Mouse (Mus musculus) liver, adult 2 months (tissue): ENCODE results near the gene Zfp652. TPM values are rescaled to one million over a fixed set of nuclear protein-coding genes. Genes with fewer than 3 reads are reported as not detected.
"Not testable (repeated sequence)": the region's sequence is repeated elsewhere in the genome, so short reads cannot be mapped to it uniquely, and the experiment has no call there.

Experiments
- DNase-seq: peaks from one replicate; pipeline ENCODE4 v3.0.0-alpha.2; 2011; ENCODE audit warnings: low read depth, low spot score; ENCODE audit errors: extremely low read depth
- H3K27ac ChIP-seq: fragments of 200-500 bp; replicated peaks from 2 replicates; pipeline ENCODE4 v1.5.1; 2012; ENCODE audit warnings: low read depth, mild to moderate bottlenecking, control low read depth, inconsistent platforms, low read length; ENCODE audit not compliant: insufficient read depth
- H3K27me3 ChIP-seq: fragments of 200-500 bp; 2 replicates; pipeline ENCODE4 v1.6.1; 2012; ENCODE audit warnings: mild to moderate bottlenecking, moderate library complexity, low read length, inconsistent platforms; ENCODE audit not compliant: control insufficient read depth, insufficient read depth
- H3K36me3 ChIP-seq: fragments of 200-500 bp; 2 replicates; pipeline ENCODE4 v1.6.1; 2012; ENCODE audit warnings: low read length, inconsistent platforms; ENCODE audit not compliant: control insufficient read depth, insufficient read depth
- H3K4me1 ChIP-seq: fragments of 200-500 bp; 2 replicates; pipeline ENCODE4 v1.6.1; 2011; ENCODE audit warnings: low read length; ENCODE audit not compliant: control insufficient read depth, insufficient read depth
- H3K4me3 ChIP-seq: fragments of 200-500 bp; 2 replicates; pipeline ENCODE4 v1.5.1; 2011; ENCODE audit warnings: low read depth, mild to moderate bottlenecking, control low read depth, low read length, moderate library complexity; ENCODE audit not compliant: insufficient read depth
- H3K79me2 ChIP-seq: fragments of 200-500 bp; 2 replicates; pipeline ENCODE4 v1.6.1; 2012; ENCODE audit warnings: inconsistent platforms, mild to moderate bottlenecking, low read length, moderate library complexity; ENCODE audit not compliant: control insufficient read depth, insufficient read depth
- H3K9ac ChIP-seq: fragments of 200-500 bp; 2 replicates; pipeline ENCODE4 v1.6.1; 2012; ENCODE audit warnings: low read depth, mild to moderate bottlenecking, control low read depth, inconsistent platforms, low read length
- CTCF ChIP-seq: fragments of 200-500 bp; IDR thresholded peaks from 2 replicates; pipeline ENCODE4 v1.5.1; 2011; ENCODE audit warnings: low read depth, low read length, control low read depth
- POLR2A ChIP-seq: fragments of 200-500 bp; IDR thresholded peaks from 2 replicates; pipeline ENCODE4 v1.6.1; 2011; ENCODE audit warnings: low read length, control low read depth; ENCODE audit not compliant: insufficient read depth; ENCODE audit errors: extremely low read depth
- WGBS: fragments of 180-500 bp; shearing (Covaris S2); methylation state at CpG from one replicate; pipeline ENCODE4 v1.1.7; 2018; 5-methylcytosine and 5-hydroxymethylcytosine counted together
- polyA plus RNA-seq: library from polyadenylated mRNA; depleted of rRNA; stranded (reverse); fragments of >200 nt; gene quantifications from 2 replicates; pipeline ENCODE4 v1.2.3, GENCODE M21; 2012; rRNA removed
- total RNA-seq: library from RNA; depleted of rRNA; stranded (reverse); fragments of >200 nt; gene quantifications from 2 replicates; pipeline ENCODE4 v1.2.3, GENCODE M21; 2014; rRNA removed

Zfp652 gene
- total and polyA plus RNA-seq, 2 experiments, result 9.1 to 11.1 TPM

DNA sequence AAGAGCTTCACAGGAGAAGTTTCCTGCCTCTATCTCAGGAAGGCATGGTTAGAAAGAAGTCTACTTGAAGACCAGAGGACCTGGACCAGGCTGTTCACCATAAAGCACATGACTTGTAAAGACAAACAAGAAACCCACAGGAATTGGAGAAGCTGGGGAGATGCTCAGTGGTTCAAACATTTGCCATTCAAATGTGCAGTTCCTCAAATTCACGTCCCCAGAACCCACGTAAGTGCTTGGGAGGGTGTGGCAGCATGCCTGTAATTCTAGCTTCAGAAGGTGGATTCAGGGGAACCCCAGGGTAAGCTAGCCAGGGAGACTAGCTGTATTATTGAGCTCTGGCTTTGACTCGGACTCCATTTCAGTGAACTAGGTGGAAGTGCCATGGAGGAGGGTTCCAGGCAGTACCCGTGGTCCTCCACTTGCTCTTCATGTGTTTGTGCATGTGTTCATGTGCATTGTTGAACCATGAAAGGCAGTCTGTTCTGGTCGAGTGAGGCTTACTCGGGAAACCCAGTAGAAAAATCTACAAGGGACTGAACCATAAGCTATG lies 157.5 kb downstream of the Zfp652 start:
- no peaks in the 10 kb centered on the region for H3K4me1 ChIP-seq
- H3K27me3 ChIP-seq, result no peaks in the 10 kb centered on the region
- H3K4me3 ChIP-seq, result no peak overlapping the region
- no peak overlapping the region for H3K27ac ChIP-seq
- no peaks in the 10 kb centered on the region for H3K79me2 ChIP-seq
- DNase-seq, result no peak
- H3K36me3 ChIP-seq, result no peaks in the 10 kb centered on the region
- WGBS, result 80% methylated on average over 6 of the region's 6 CpGs
- no peak overlapping the region for H3K9ac ChIP-seq
- TF ChIP-seq CTCF (no peak), POLR2A (no peak)

DNA sequence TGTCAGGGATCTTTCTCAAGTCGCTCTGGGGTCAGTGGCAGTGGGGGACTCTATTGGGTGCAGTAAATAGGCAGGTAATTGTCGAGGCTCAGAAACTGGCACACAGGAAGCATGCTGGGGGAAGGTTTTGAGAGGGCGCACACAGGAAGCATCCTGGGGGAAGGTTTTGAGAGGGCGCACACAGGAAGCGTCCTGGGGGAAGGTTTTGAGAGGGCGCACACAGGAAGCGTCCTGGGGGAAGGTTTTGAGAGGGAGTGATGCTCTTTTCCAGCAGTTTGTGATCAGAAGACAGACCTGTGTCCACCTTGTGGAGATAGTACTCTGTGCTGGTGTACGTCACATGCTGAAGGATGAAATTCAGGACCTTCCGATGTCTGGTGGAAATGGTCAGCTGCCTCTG lies 163.3 kb downstream of the Zfp652 start:
- Histone ChIP-seq H3K27ac (no peak overlapping the region), H3K9ac (no peak overlapping the region), H3K4me3 (no peak overlapping the region), H3K27me3 (peaks cover 2% of the 10 kb centered on the region; the same call in 1 of the 2 replicates), H3K4me1 (no peaks in the 10 kb centered on the region), H3K36me3 (no peaks in the 10 kb centered on the region), H3K79me2 (no peaks in the 10 kb centered on the region)
- no peak for DNase-seq
- WGBS, result 29% methylated on average over 9 of the region's 9 CpGs
- TF ChIP-seq CTCF, result no peak

DNA sequence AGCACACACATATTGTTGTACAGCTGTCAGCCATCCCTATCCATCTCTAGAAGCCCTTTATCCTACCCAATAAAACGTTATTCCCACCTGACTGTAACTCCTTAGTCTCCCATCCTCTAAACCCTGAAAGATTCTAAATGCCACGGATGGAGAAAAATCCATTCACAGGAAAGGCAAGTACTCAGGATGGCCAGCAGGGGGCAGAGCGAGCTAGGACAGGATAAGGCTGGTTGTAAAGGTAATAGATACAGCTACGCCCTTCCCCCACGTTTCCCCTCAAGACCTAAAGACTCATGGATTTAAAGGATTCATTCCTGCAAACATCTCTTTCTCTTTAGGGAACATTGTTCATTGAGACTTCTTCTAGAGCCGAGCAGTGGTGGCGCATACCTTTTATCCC lies 163.8 kb downstream of the Zfp652 start:
- no peaks in the 10 kb centered on the region for H3K79me2 ChIP-seq
- 23% methylated on average over 7 of the region's 7 CpGs for WGBS
- no peak overlapping the region for H3K4me3 ChIP-seq
- no peaks in the 10 kb centered on the region for H3K36me3 ChIP-seq
- H3K9ac ChIP-seq, result no peak overlapping the region
- peak; percentile 32 for DNase-seq
- no peak overlapping the region for H3K27ac ChIP-seq
- no peaks in the 10 kb centered on the region for H3K4me1 ChIP-seq
- H3K27me3 ChIP-seq, result peaks cover 2% of the 10 kb centered on the region; the same call in 1 of the 2 replicates
- TF ChIP-seq CTCF (peak; percentile 75; the same call in 1 of the 2 replicates), POLR2A (no peak)

DNA sequence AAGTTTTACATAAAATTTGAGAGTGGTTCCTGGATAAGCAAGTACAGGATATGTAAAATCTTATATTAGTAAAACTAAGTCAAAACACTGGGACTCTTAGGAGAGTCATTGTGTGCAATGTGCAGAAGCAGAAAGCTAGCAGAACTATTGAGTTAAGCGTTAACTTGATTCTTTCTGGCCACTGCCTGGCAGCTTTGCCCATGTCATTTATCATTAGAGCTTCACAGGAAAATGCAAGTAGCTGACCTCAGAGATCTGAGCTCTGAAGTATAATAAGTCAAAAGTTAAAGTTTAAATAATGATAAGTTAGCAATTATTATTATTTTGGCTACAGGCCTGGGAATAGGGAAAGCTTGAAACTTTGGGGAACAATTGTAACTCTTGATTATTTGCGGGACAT lies 167.4 kb downstream of the Zfp652 start:
- not testable (repeated sequence) for H3K79me2 ChIP-seq, H3K36me3 ChIP-seq, H3K4me1 ChIP-seq, H3K4me3 ChIP-seq, H3K9ac ChIP-seq, H3K27ac ChIP-seq, DNase-seq, H3K27me3 ChIP-seq
- 81% methylated on average over 2 of the region's 2 CpGs for whole genome bisulfite sequencing

Other genes starting within 250 kb of the Zfp652 start
- not detected in 2 replicates for gene Nxph3, start 198.1 kb upstream of the Zfp652 start, total RNA-seq
- 0.05 TPM in 1 of 2 replicates, not detected in the other for gene Nxph3, start 198.1 kb upstream of the Zfp652 start, polyA plus RNA-seq
- 1.0 and 3.0 TPM in 2 replicates for gene Ngfr, start 124.9 kb upstream of the Zfp652 start, total RNA-seq
- gene Ngfr, start 124.9 kb upstream of the Zfp652 start, polyA plus RNA-seq, result 4.9 and 6.9 TPM in 2 replicates
- gene Phb, start 45.7 kb upstream of the Zfp652 start, total RNA-seq, result 137 and 153 TPM in 2 replicates
- 171 and 189 TPM in 2 replicates for gene Phb, start 45.7 kb upstream of the Zfp652 start, polyA plus RNA-seq
- gene B130006D01Rik, start 10.9 kb downstream of the Zfp652 start, total RNA-seq, result 1.0 and 1.9 TPM in 2 replicates
- 0.02 and 0.10 TPM in 2 replicates for gene B130006D01Rik, start 10.9 kb downstream of the Zfp652 start, polyA plus RNA-seq
- gene Phospho1, start 111.8 kb downstream of the Zfp652 start, total RNA-seq, result 1.6 TPM in 2 replicates
- 31.8 and 32.8 TPM in 2 replicates for gene Phospho1, start 111.8 kb downstream of the Zfp652 start, polyA plus RNA-seq
- 11.5 and 13.7 TPM in 2 replicates for gene Gngt2, start 124.5 kb downstream of the Zfp652 start, total RNA-seq
- gene Gngt2, start 124.5 kb downstream of the Zfp652 start, polyA plus RNA-seq, result 3.9 and 5.1 TPM in 2 replicates
- gene Abi3, start 129.8 kb downstream of the Zfp652 start, total RNA-seq, result 1.1 and 3.2 TPM in 2 replicates
- 7.6 and 11.7 TPM in 2 replicates for gene Abi3, start 129.8 kb downstream of the Zfp652 start, polyA plus RNA-seq
- 0.37 TPM in 1 of 2 replicates, not detected in the other for gene B4galnt2, start 202.2 kb downstream of the Zfp652 start, total RNA-seq
- gene B4galnt2, start 202.2 kb downstream of the Zfp652 start, polyA plus RNA-seq, result not detected in 2 replicates